Mouse (Mus musculus) forebrain, postnatal 0 days (tissue): ENCODE measurements around the gene Gm10778. TPM values are rescaled to one million over a fixed set of nuclear protein-coding genes. Genes with fewer than 3 reads are reported as not detected.
"Not testable (repeated sequence)": the region's sequence is repeated elsewhere in the genome, so short reads cannot be mapped to it uniquely, and the experiment has no call there.

Experiments used
- ATAC-seq: fragments of 200-750 bp; cut with Nextera tagmentation; 2 replicates; pipeline ENCODE4 v1.8.0; 2017; ENCODE audit warnings: mild to moderate bottlenecking, moderate library complexity
- DNase-seq: peaks from one replicate; pipeline ENCODE4 v3.0.0-alpha.2; 2015
- H3K27ac ChIP-seq: fragments of 300-500 bp; sonication (generic); 2 replicates; pipeline ENCODE4 v1.5.1; 2014; ENCODE audit warnings: low read depth, mild to moderate bottlenecking, antibody characterized with exemption, low read length, moderate library complexity, mixed read lengths
- H3K27me3 ChIP-seq: fragments of 300-500 bp; sonication (generic); 2 replicates; pipeline ENCODE4 v1.6.1; 2014; ENCODE audit warnings: mild to moderate bottlenecking, low read length, mixed read lengths; ENCODE audit not compliant: insufficient read depth
- H3K36me3 ChIP-seq: fragments of 300-500 bp; sonication (generic); 2 replicates; pipeline ENCODE4 v1.6.1; 2014; ENCODE audit warnings: mild to moderate bottlenecking, moderate library complexity; ENCODE audit not compliant: insufficient read depth
- H3K4me1 ChIP-seq: fragments of 300-500 bp; sonication (generic); 2 replicates; pipeline ENCODE4 v1.6.1; 2014; ENCODE audit warnings: antibody characterized with exemption; ENCODE audit not compliant: insufficient read depth
- H3K4me2 ChIP-seq: fragments of 300-500 bp; sonication (generic); 2 replicates; pipeline ENCODE4 v1.6.1; 2014; ENCODE audit warnings: low read depth, mild to moderate bottlenecking, moderate library complexity
- H3K4me3 ChIP-seq: fragments of 300-500 bp; sonication (generic); 2 replicates; pipeline ENCODE4 v1.5.1; 2014; ENCODE audit warnings: low read depth, low read length, mixed read lengths
- H3K9ac ChIP-seq: fragments of 300-500 bp; sonication (generic); 2 replicates; pipeline ENCODE4 v1.6.1; 2014; ENCODE audit warnings: mild to moderate bottlenecking
- H3K9me3 ChIP-seq: fragments of 300-500 bp; sonication (generic); 2 replicates; pipeline ENCODE4 v1.6.1; 2016; ENCODE audit warnings: low read length
- CTCF ChIP-seq: sonication (generic); IDR thresholded peaks from 2 replicates; pipeline ENCODE4 v1.5.1; 2016; ENCODE audit warnings: antibody characterized with exemption, control low read depth, low read depth
- WGBS: fragments of 180-500 bp; shearing (Covaris S2); extraction: QIAGEN DNeasy Blood & Tissue Kit; methylation state at CpG from one replicate; pipeline ENCODE4 v1.1.7; 2014; 5-methylcytosine and 5-hydroxymethylcytosine counted together
- polyA plus RNA-seq: library from polyadenylated mRNA; unstranded; fragments of >200 nt; fragmentation: Nextera tagmentation; extraction: Ambion mirVana; gene quantifications from 2 replicates; pipeline ENCODE4 v1.2.1, GENCODE M21; 2015
- total RNA-seq: library from RNA; depleted of rRNA; stranded (reverse); fragments of >200 nt; gene quantifications from 2 replicates; pipeline ENCODE4 v1.2.3, GENCODE M21; 2014; rRNA removed

Gm10778 gene
- total RNA-seq = 5.9 and 9.5 TPM in 2 replicates
- polyA plus RNA-seq = 2.3 and 3.4 TPM in 2 replicates

- peak within 1 kb of the TSS; percentile 83 for H3K27ac ChIP-seq
- H3K4me1 ChIP-seq, H3K27me3 ChIP-seq, H3K36me3 ChIP-seq: not testable (repeated sequence)
- H3K9ac ChIP-seq = peak within 1 kb of the TSS; percentile 64
- ATAC-seq (peak; percentile 98), DNase-seq (peak; percentile 95)
- H3K4me2 ChIP-seq = peak within 1 kb of the TSS; percentile 55
- peak within 1 kb of the TSS; percentile 46 for H3K4me3 ChIP-seq
- WGBS = 1% methylated on average over 31 of the region's 52 CpGs
- H3K9me3 ChIP-seq = peaks cover 10% of the 10 kb centered on the region; the same call in 1 of the 2 replicates
These were observed at the start of gene Gm10778 for GRCm38 (mm10) chr10:81648803-81649775. Gene Gm10778, plus strand, starts transcription at chr10:81649059.

DNA sequence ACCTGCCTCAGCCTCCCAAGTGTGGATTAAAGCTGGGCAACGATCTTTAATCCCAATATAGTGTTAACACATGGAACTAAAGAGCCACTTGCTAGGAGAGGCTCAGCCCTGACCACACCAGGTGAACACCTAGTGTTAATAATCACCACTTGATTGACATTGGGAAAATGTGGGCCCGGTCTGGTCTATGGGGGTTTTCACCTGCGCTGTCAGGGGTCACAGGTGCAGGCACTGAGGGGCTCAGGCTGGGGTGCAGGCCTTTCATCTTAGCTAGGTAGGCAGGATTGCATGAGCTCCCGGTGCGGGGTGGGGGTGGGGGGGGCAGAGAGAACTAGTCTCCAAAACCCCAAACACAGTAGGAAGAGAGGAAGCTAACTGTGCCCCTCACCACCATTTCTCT lies 49.2 kb upstream of the Gm10778 start:
- no peaks in the 10 kb centered on the region for H3K36me3 ChIP-seq
- no peaks in the 10 kb centered on the region for H3K9me3 ChIP-seq
- H3K4me3 ChIP-seq = no peak overlapping the region
- H3K9ac ChIP-seq = no peak overlapping the region
- peaks cover 17% of the 10 kb centered on the region for H3K4me1 ChIP-seq
- DNase-seq = no peak
- H3K27ac ChIP-seq = no peak overlapping the region
- TF ChIP-seq CTCF = no peak
- H3K27me3 ChIP-seq = peaks cover 17% of the 10 kb centered on the region
- H3K4me2 ChIP-seq = no peak overlapping the region
- WGBS = 88% methylated on average over 5 of the region's 5 CpGs
- ATAC-seq = no peak

- Histone ChIP-seq H3K9ac (no peak overlapping the region), H3K4me3 (no peak overlapping the region), H3K4me2 (no peak overlapping the region), H3K27ac (no peak overlapping the region), H3K4me1 (peaks cover 17% of the 10 kb centered on the region), H3K27me3 (peaks cover 13% of the 10 kb centered on the region; the same call in 1 of the 2 replicates), H3K36me3 (no peaks in the 10 kb centered on the region), H3K9me3 (no peaks in the 10 kb centered on the region)
- WGBS = 54% methylated on average over 10 of the region's 10 CpGs
- ATAC-seq (no peak), DNase-seq (no peak)
- TF ChIP-seq CTCF = no peak
These were observed 48.8 kb upstream of the Gm10778 start for GRCm38 (mm10) chr10:81600096-81600495.

DNA sequence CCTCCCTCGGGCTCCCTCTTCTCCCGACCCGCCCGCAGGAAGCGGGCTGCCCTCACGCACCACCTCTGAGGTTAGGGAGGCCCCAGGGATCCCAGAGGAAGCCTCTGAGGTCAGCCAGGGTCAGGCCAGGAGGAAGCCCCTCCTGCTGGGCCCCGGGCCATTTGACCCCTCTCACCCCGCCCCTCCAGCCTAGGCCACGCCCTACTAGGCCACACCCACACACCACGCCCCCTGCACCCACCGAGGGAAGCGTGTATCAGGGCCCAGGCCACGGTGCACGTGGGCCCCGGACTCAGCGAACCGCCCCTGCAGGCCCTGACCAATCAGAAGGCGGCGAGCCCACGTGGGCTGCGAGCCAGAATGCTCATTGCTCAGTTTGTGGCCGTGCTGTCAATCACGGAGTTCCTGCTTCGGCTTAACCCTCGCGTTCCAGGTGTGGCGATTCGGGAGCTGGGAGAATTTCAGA lies 48.1 kb upstream of the Gm10778 start, which contains the start of gene Tle6:
TSS of gene Tle6 (minus strand) at position 336 of the 466 bp plus-strand sequence.
- no peak within 1 kb of the TSS for H3K27ac ChIP-seq
- H3K4me3 ChIP-seq = peak within 1 kb of the TSS; percentile 29
- peaks cover 17% of the 10 kb centered on the region for H3K4me1 ChIP-seq
- TF ChIP-seq CTCF = no peak
- peak within 1 kb of the TSS; percentile 64 for H3K4me2 ChIP-seq
- no peaks in the 10 kb centered on the region for H3K9me3 ChIP-seq
- ATAC-seq (peak; percentile 82), DNase-seq (peak; percentile 97)
- no peaks in the 10 kb centered on the region for H3K36me3 ChIP-seq
- under 1% methylated on average over 28 of the region's 28 CpGs for WGBS
- H3K9ac ChIP-seq = no peak within 1 kb of the TSS; the same call in 1 of the 2 replicates
- H3K27me3 ChIP-seq = peaks cover 8% of the 10 kb centered on the region; the same call in 1 of the 2 replicates

- H3K9ac ChIP-seq = no peak overlapping the region
- DNase-seq (no peak), ATAC-seq (no peak)
- no peak overlapping the region for H3K27ac ChIP-seq
- TF ChIP-seq CTCF = no peak
- H3K4me3 ChIP-seq = no peak overlapping the region
- 0 out of 2 replicates have a peak, but pooled peaks cover 4% of the 10 kb centered on the region for H3K27me3 ChIP-seq
- H3K9me3 ChIP-seq = no peaks in the 10 kb centered on the region
- H3K36me3 ChIP-seq = no peaks in the 10 kb centered on the region
- WGBS = 20% methylated on average over 7 of the region's 7 CpGs
- H3K4me1 ChIP-seq = peaks cover 12% of the 10 kb centered on the region
- H3K4me2 ChIP-seq = peak overlapping the region; percentile 64
These were observed 47.4 kb upstream of the Gm10778 start for GRCm38 (mm10) chr10:81601396-81601905.

DNA sequence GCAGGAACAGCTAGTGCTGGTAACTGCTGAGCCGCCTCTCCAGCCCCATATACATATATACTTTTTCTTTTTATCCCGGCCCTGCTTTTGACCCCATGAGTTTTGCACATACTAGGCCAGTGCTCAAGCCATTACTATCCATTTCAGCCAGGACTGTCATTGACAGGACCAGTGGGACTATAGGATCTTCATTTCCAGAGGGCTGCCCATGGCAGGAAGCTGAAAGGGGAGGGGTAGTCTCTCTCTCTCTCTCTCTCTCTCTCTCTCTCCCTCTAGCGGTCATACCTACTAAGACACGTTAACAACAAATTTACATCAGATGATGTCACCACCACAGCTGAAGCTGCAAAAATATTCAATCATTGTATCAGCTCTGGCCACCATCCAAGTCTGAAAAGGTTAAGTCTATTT lies 46.1 kb upstream of the Gm10778 start:
- Histone ChIP-seq H3K9ac (no peak overlapping the region), H3K4me3 (no peak overlapping the region), H3K4me2 (no peak overlapping the region), H3K27ac (no peak overlapping the region), H3K36me3 (no peaks in the 10 kb centered on the region), H3K27me3 (0 out of 2 replicates have a peak, but pooled peaks cover 4% of the 10 kb centered on the region), H3K4me1 (peaks cover 12% of the 10 kb centered on the region), H3K9me3 (no peaks in the 10 kb centered on the region)
- WGBS = 16% methylated on average over 4 of the region's 4 CpGs
- DNase-seq (peak; percentile 78), ATAC-seq (no peak)
- peak; percentile 81 for TF ChIP-seq CTCF
